Mouse (Mus musculus) midbrain, embryonic 12.5 days (tissue): Measurements from ENCODE around the gene Npm3. TPM values are rescaled to one million over a fixed set of nuclear protein-coding genes. Genes with fewer than 3 reads are reported as not detected.

Experiments used
- ATAC-seq: fragments of 200-750 bp; cut with Nextera tagmentation; 2 replicates; pipeline ENCODE4 v1.8.0; 2017; ENCODE audit warnings: low read depth, moderate TSS enrichment, moderate library complexity; ENCODE audit not compliant: low FRiP score
- H3K27ac ChIP-seq: fragments of 300-500 bp; sonication (generic); replicated peaks from 2 replicates; pipeline ENCODE4 v1.5.1; 2016; ENCODE audit warnings: mild to moderate bottlenecking
- H3K27me3 ChIP-seq: fragments of 300-500 bp; sonication (generic); 2 replicates; pipeline ENCODE4 v1.6.1; 2016; ENCODE audit warnings: mild to moderate bottlenecking
- H3K36me3 ChIP-seq: fragments of 300-500 bp; sonication (generic); 2 replicates; pipeline ENCODE4 v1.6.1; 2016
- H3K4me1 ChIP-seq: fragments of 300-500 bp; sonication (generic); 2 replicates; pipeline ENCODE4 v1.6.1; 2016
- H3K4me2 ChIP-seq: fragments of 300-500 bp; sonication (generic); replicated peaks from 2 replicates; pipeline ENCODE4 v1.6.1; 2016; ENCODE audit warnings: mild to moderate bottlenecking, moderate library complexity
- H3K4me3 ChIP-seq: fragments of 300-500 bp; sonication (generic); 2 replicates; pipeline ENCODE4 v1.5.1; 2016; ENCODE audit warnings: mild to moderate bottlenecking
- H3K9ac ChIP-seq: fragments of 300-500 bp; sonication (generic); replicated peaks from 2 replicates; pipeline ENCODE4 v1.6.1; 2016; ENCODE audit warnings: mild to moderate bottlenecking, moderate library complexity
- H3K9me3 ChIP-seq: fragments of 300-500 bp; sonication (generic); 2 replicates; pipeline ENCODE4 v1.6.1; 2016; ENCODE audit warnings: mild to moderate bottlenecking
- WGBS: fragments of 180-500 bp; shearing (Covaris S2); methylation state at CpG from one replicate; pipeline ENCODE4 v1.1.7; 2016; 5-methylcytosine and 5-hydroxymethylcytosine counted together
- polyA plus RNA-seq: library from polyadenylated mRNA; unstranded; fragments of >200 nt; fragmentation: Nextera tagmentation; extraction: Ambion mirVana; gene quantifications from 2 replicates; pipeline ENCODE4 v1.2.1, GENCODE M21; 2016

Gene Npm3
- polyA plus RNA-seq, 1 experiment from 2014 or later = 7.7 TPM

GRCm38 (mm10) chr19:45725677-45726277 is 23.6 kb downstream of the Npm3 start:
- H3K27me3 ChIP-seq = peaks cover 91% of the 10 kb centered on the region
- WGBS = 57% methylated on average over 14 of the region's 14 CpGs
- H3K4me1 ChIP-seq = no peaks in the 10 kb centered on the region
- no peak overlapping the region for H3K9ac ChIP-seq
- no peaks in the 10 kb centered on the region for H3K36me3 ChIP-seq
- no peak for ATAC-seq
- no peaks in the 10 kb centered on the region for H3K9me3 ChIP-seq
- H3K4me2 ChIP-seq = no peak overlapping the region
- no peak overlapping the region for H3K27ac ChIP-seq
- no peak overlapping the region for H3K4me3 ChIP-seq

GRCm38 (mm10) chr19:45722188-45722587 is 27.2 kb downstream of the Npm3 start:
- ATAC-seq = no peak
- Histone ChIP-seq H3K4me1 (peaks cover 14% of the 10 kb centered on the region), H3K36me3 (no peaks in the 10 kb centered on the region), H3K4me2 (no peak overlapping the region), H3K9ac (no peak overlapping the region), H3K27ac (no peak overlapping the region), H3K27me3 (peaks cover 87% of the 10 kb centered on the region), H3K9me3 (no peaks in the 10 kb centered on the region), H3K4me3 (no peak overlapping the region)
- WGBS = 70% methylated on average over 5 of the region's 5 CpGs

GRCm38 (mm10) chr19:45718286-45718685 is 31.1 kb downstream of the Npm3 start:
- Histone ChIP-seq H3K4me2 (peak overlapping the region; percentile 47), H3K36me3 (no peaks in the 10 kb centered on the region), H3K27me3 (peaks cover 86% of the 10 kb centered on the region), H3K9ac (no peak overlapping the region), H3K27ac (no peak overlapping the region), H3K4me1 (peaks cover 24% of the 10 kb centered on the region), H3K9me3 (no peaks in the 10 kb centered on the region), H3K4me3 (no peak overlapping the region)
- ATAC-seq = no peak
- 70% methylated on average over 3 of the region's 3 CpGs for WGBS

- Histone ChIP-seq H3K4me1 (peaks cover 24% of the 10 kb centered on the region), H3K9me3 (no peaks in the 10 kb centered on the region), H3K4me2 (peak overlapping the region; percentile 47), H3K36me3 (no peaks in the 10 kb centered on the region), H3K9ac (peak overlapping the region; percentile 32), H3K4me3 (peak overlapping the region; percentile 7), H3K27ac (peak overlapping the region; percentile 63), H3K27me3 (peaks cover 82% of the 10 kb centered on the region)
- ATAC-seq = peak; percentile 81
- 2% methylated on average over 16 of the region's 16 CpGs for WGBS
Observed at GRCm38 (mm10) chr19:45717493-45718220, 31.7 kb downstream of the Npm3 start.

GRCm38 (mm10) chr19:45708704-45709103 is 40.7 kb downstream of the Npm3 start:
- no peak overlapping the region for H3K27ac ChIP-seq
- no peaks in the 10 kb centered on the region for H3K9me3 ChIP-seq
- no peaks in the 10 kb centered on the region for H3K4me1 ChIP-seq
- no peak overlapping the region for H3K4me2 ChIP-seq
- no peak overlapping the region for H3K4me3 ChIP-seq
- peaks cover 40% of the 10 kb centered on the region for H3K27me3 ChIP-seq
- no peaks in the 10 kb centered on the region for H3K36me3 ChIP-seq
- WGBS = 70% methylated on average over 3 of the region's 3 CpGs
- ATAC-seq = no peak
- H3K9ac ChIP-seq = no peak overlapping the region

Other genes starting within 250 kb of the Npm3 start
- 15.9 and 17.0 TPM in 2 replicates for gene Poll, start 189.1 kb downstream of the Npm3 start, polyA plus RNA-seq
- 41.4 and 41.9 TPM in 2 replicates for gene Gm17018, start 189.0 kb downstream of the Npm3 start, polyA plus RNA-seq
- 4.2 and 5.9 TPM in 2 replicates for gene Fbxw4, start 89.3 kb downstream of the Npm3 start, polyA plus RNA-seq
- 4.3 and 5.7 TPM in 2 replicates for gene Fgf8, start 6.7 kb downstream of the Npm3 start, polyA plus RNA-seq
- 115 and 123 TPM in 2 replicates for gene Mgea5, start 34.2 kb upstream of the Npm3 start, polyA plus RNA-seq
- 1.2 and 1.9 TPM in 2 replicates for gene Kcnip2, start 66.5 kb upstream of the Npm3 start, polyA plus RNA-seq
- 20.9 and 22.6 TPM in 2 replicates for gene Armh3, start 248.9 kb upstream of the Npm3 start, polyA plus RNA-seq